Mouse (Mus musculus): Measurements from ENCODE around the gene Snx25.
"Not testable (repeated sequence)": the region's sequence is repeated elsewhere in the genome, so short reads cannot be mapped to it uniquely, and the experiment has no call there.

The Snx25 gene

GRCm38 (mm10) chr8:46135546-46135945 lies 16.4 kb downstream of the Snx25 start:
- DNase-seq = not testable (repeated sequence)

GRCm38 (mm10) chr8:46130426-46130825 lies 21.5 kb downstream of the Snx25 start:
- DNase-seq = no peak

- DNase-seq = no peak
Measured at GRCm38 (mm10) chr8:46122498-46122897, 29.5 kb downstream of the Snx25 start.

DNA sequence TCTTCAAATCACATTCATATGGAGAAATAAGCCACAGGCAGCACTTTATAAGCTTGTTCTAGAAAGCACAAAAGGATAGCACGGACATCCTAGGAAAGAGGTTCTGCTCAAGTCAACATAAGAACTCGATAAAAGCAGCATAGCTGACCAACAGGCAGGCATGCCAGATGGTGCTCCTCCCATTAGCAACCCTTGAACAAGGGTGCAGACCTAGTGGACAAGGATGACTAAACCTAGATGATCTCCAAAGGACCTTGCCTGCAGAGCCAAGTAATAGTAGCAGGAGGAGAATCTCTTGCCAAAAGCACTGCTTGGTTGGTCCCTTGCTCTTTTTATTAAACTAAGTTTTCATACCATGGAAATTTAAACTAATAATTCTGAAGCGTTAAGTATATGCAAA lies 32.8 kb downstream of the Snx25 start:
- DNase-seq = no peak

- DNase-seq = no peak
Measured at GRCm38 (mm10) chr8:46117172-46117571, 34.8 kb downstream of the Snx25 start.

DNA sequence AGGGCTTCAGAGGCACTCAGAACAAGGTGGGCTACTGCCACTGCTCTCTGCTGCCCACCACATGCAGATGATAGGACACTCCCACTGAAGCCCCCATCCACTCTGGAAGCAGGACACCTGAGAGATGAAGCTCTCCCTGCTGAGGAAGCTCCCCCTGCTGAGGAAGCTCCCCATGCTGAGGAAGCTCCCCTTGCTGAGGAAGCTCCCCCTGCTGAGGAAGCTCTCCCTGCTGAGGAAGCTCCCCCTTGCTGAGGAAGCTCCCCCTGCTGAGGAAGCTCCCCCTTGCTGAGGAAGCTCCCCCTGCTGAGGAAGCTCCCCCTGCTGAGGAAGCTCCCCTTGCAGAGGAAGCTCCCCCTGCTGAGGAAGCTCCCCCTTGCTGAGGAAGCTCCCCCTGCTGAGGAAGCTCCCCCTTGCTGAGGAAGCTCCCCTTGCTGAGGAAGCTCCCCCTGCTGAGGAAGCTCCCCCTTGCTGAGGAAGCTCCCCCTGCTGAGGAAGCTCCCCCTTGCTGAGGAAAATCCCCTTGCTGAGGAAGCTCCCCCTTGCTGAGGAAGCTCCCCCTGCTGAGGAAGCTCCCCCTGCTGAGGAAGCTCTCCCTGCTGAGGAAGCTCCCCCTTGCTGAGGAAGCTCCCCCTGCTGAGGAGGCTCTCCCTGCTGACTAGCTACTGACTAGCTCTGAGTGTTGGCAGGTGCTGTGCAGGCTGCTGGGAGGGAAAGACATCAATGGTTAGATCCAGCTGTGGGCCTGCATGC lies 38.4 kb downstream of the Snx25 start:
- DNase-seq = not testable (repeated sequence)

DNA sequence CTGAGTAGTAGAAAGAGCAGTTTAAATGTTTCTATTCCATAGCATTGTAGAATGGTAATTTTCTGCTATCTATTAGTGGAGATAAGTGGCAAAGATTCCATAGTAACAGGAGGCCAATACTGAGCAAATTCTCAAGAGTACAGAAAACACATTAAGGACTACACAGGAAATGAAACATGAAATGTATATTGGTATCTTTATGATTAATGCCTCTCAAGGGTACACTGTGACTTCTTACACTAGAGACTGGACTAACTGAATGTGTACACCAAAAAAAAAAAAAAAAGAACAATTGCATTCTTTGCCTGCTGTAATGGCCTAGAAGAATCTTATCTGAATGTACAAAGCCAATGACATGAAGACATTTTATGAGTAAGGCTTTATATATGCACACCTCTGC lies 44.3 kb downstream of the Snx25 start:
- DNase-seq = no peak

GRCm38 (mm10) chr8:46103434-46103833 lies 48.5 kb downstream of the Snx25 start:
- no peak for DNase-seq

GRCm38 (mm10) chr8:46092667-46093360 lies 59.1 kb downstream of the Snx25 start:
- DNase-seq = no peak

GRCm38 (mm10) chr8:46083141-46083540 lies 68.8 kb downstream of the Snx25 start:
- DNase-seq = no peak

DNA sequence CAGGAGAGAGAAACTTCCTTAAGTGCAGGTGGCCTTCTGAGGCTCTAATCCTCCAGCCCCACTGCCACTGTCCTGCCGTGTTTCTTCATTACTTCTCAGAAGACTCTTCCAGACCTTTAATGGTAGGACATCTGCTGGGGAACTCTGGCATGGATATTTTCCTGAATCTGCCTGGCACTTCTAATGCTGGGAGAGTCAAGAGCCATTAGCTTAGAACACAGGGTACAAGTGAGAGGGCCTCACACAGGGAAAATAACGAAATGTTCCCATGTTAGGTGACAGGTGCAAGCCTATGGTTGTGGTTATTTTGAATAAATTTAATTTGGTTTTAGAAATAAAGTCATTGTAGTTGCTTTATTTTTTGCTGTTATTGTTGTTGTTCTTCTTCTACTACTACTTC lies 70.9 kb downstream of the Snx25 start:
- DNase-seq = no peak

DNA sequence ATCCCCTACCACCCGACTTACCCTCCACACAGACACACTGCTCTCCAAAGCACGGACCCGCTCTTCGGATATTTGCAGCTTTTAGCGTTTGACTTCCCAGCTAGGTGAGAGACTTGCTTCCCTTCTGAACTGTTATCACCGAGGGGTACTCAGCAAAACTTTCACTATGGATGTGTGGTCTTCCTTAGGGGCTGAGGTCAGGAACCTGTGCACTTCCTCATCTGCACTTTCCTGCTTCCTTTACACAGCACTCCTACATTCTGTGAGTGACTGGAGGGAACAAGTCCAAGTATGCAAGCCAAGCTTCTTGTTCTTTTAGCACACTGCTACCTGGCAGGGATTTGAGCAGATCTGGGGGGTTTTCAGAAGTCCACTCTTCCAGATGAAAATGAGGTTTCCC lies 73.1 kb downstream of the Snx25 start:
- DNase-seq = no peak

- DNase-seq = no peak
Measured at GRCm38 (mm10) chr8:46075223-46075622, 76.7 kb downstream of the Snx25 start.

DNA sequence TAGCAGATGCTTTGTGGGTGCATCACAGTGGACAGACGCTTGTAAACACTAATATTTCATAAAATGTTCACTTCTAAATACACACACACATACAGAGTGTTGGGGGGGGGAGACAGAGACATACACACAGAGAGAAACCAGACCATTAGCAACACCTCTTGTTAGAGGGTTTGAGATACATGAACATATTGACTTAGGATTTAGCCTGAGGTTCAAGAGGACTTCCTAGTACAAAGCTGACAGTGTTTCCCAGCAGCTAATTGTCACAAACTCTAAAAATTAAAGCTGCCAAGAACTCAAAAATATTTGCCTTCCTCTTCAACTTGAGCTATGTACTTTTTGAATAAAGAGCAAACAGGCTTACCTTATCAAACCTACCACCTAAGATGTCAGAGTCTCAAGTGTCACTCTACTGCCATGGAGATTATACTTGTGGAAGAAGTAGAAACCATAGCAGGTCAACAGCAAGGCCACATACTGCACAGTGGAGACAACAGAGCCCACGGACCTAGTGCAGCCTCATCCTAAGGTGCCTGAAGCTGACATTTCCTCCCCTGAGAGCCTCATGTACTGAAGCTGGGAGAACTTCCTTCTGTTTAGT lies 78.3 kb downstream of the Snx25 start:
- no peak for DNase-seq

- DNase-seq = no peak
Measured at GRCm38 (mm10) chr8:46072798-46073197, 79.2 kb downstream of the Snx25 start.

- DNase-seq = no peak
Measured at GRCm38 (mm10) chr8:46040260-46040659, 111.7 kb downstream of the Snx25 start.

- no peak for DNase-seq
Measured at GRCm38 (mm10) chr8:46039666-46040065, 112.3 kb downstream of the Snx25 start.

- DNase-seq = no peak
Measured at GRCm38 (mm10) chr8:46036217-46036616, 115.7 kb downstream of the Snx25 start.

- no peak for DNase-seq
Measured at GRCm38 (mm10) chr8:46024392-46024791, 127.6 kb downstream of the Snx25 start.

- DNase-seq = no peak
Measured at GRCm38 (mm10) chr8:46022758-46023157, 129.2 kb downstream of the Snx25 start.

DNA sequence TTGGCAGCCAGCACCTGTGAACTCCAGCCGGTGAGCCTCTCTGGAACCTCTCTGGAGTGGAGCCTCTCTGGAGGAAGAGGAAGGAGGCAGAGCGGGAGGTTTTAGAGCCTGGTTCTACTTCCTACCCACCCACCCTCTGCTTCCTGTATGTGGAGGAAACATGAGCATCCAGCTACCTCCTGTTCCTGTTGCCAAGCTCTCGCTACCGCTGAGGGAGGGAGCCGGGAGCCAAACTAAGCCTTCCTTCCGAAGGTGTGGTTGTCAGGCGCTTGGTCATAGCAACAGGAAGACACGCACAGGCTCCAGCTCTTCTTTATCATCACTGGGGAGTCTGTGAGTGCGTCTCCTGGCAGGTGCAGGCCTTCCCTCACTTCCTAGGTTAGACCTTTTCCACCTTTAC lies 129.8 kb downstream of the Snx25 start:
- DNase-seq = no peak

DNA sequence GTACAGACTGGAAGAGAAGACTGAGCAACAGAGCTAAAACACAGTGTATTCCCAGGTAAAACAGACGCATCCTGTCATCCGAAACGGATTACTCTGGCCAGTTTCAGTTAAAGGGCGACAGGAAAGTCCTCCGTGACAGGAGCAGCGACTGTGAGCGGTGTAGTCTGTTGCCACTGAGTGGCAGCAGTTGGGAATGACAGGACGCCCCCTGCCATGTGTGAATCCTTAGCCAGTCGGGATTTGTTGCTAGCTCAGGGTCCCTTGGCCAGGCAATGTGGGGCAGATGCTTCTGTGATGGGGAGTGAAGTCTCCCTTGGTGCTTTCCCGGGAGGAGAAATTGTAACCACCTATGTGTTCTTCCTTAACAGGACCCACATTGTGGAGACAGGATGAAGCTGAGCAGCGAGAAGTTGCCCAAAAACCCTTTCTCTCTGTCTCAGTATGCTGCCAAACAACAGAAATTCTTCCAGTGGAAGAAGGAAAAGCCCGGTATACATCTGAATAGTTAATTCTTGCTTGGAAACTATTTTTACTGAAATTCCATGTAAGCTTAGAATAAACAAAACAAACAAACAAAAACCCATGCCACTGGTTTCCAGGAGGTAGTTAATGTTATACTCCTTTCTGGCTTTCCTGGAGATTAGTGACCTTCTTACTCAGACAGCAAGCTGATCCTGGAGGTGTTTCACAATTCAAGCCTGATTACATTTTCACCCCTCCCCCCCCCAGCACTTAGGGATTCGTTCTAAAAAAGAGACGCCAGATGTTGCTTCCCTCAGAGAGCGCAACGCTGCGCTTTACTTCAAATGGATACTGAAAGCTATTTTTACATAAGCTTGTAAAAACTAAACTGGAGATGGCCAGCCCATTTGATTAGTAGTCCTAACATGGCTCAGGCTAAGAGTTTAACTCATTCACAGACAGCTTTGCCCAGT lies 140.9 kb downstream of the Snx25 start:
- no peak for DNase-seq

DNA sequence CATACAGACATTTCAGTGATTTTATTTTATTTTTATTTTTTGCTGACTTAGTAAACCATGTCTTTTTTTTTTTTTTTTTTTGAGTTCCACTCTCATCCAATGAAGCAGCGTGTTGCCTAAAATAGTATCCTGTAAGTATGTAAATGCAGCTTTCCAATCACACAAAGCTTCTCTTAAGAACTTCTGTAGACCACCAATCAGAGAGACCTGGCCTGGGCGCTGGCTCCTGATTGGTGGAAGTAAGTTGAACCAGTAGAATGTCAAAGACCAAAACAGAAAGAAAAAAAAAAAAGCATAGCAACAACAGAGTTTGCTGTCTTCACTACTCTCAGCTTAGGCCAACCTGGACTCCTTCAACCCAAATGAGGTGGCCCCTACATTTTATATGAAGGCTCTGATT lies 141.7 kb downstream of the Snx25 start:
- no peak for DNase-seq
